Mouse (Mus musculus) forebrain, embryonic 16.5 days (tissue): Measurements from ENCODE around the gene Padi3. TPM values are rescaled to one million over a fixed set of nuclear protein-coding genes. Genes with fewer than 3 reads are reported as not detected.

ENCODE experiments used
- ATAC-seq: fragments of 200-750 bp; cut with Nextera tagmentation; 2 replicates; pipeline ENCODE4 v1.8.0; 2017; ENCODE audit warnings: mild to moderate bottlenecking, moderate library complexity
- H3K27ac ChIP-seq: fragments of 300-500 bp; sonication (generic); 2 replicates; pipeline ENCODE4 v1.5.1; 2014; ENCODE audit warnings: low read length, control low read depth
- H3K27me3 ChIP-seq: fragments of 300-500 bp; sonication (generic); replicated peaks from 2 replicates; pipeline ENCODE4 v1.6.1; 2014; ENCODE audit warnings: low read length; ENCODE audit not compliant: control insufficient read depth, insufficient read depth
- H3K36me3 ChIP-seq: fragments of 300-500 bp; sonication (generic); 2 replicates; pipeline ENCODE4 v1.6.1; 2014; ENCODE audit not compliant: control insufficient read depth, insufficient read depth
- H3K4me1 ChIP-seq: fragments of 300-500 bp; sonication (generic); replicated peaks from 2 replicates; pipeline ENCODE4 v1.6.1; 2014; ENCODE audit warnings: low read length; ENCODE audit not compliant: control insufficient read depth, insufficient read depth
- H3K4me2 ChIP-seq: fragments of 300-500 bp; sonication (generic); 2 replicates; pipeline ENCODE4 v1.6.1; 2014; ENCODE audit warnings: mild to moderate bottlenecking, low read length, control low read depth
- H3K4me3 ChIP-seq: fragments of 300-500 bp; sonication (generic); replicated peaks from 2 replicates; pipeline ENCODE4 v1.5.1; 2014; ENCODE audit warnings: mild to moderate bottlenecking, low read length, control low read depth
- H3K9ac ChIP-seq: fragments of 300-500 bp; sonication (generic); replicated peaks from 2 replicates; pipeline ENCODE4 v1.6.1; 2014; ENCODE audit warnings: low read depth, low read length, control low read depth
- H3K9me3 ChIP-seq: fragments of 300-500 bp; sonication (generic); 2 replicates; pipeline ENCODE4 v1.6.1; 2016; ENCODE audit warnings: low read length; ENCODE audit not compliant: control insufficient read depth
- WGBS: fragments of 180-500 bp; shearing (Covaris S2); extraction: QIAGEN DNeasy Blood & Tissue Kit; methylation state at CpG from one replicate; pipeline ENCODE4 v1.1.7; 2014; 5-methylcytosine and 5-hydroxymethylcytosine counted together
- polyA plus RNA-seq: library from polyadenylated mRNA; unstranded; fragments of >200 nt; fragmentation: Nextera tagmentation; extraction: Ambion mirVana; gene quantifications from 2 replicates; pipeline ENCODE4 v1.2.1, GENCODE M21; 2015

Padi3 gene
- polyA plus RNA-seq, 1 experiment from 2014 or later: not detected

- no peak for ATAC-seq
- Histone ChIP-seq H3K9ac (no peak overlapping the region), H3K36me3 (no peaks in the 10 kb centered on the region), H3K4me3 (no peak overlapping the region), H3K27ac (no peak overlapping the region), H3K27me3 (no peaks in the 10 kb centered on the region), H3K4me2 (no peak overlapping the region), H3K9me3 (no peaks in the 10 kb centered on the region), H3K4me1 (no peaks in the 10 kb centered on the region; the same call in 1 of the 2 replicates)
- WGBS: 90% methylated on average over 7 of the region's 7 CpGs
Measured at GRCm38 (mm10) chr4:140761601-140762000, 48.8 kb downstream of the Padi3 start.

DNA sequence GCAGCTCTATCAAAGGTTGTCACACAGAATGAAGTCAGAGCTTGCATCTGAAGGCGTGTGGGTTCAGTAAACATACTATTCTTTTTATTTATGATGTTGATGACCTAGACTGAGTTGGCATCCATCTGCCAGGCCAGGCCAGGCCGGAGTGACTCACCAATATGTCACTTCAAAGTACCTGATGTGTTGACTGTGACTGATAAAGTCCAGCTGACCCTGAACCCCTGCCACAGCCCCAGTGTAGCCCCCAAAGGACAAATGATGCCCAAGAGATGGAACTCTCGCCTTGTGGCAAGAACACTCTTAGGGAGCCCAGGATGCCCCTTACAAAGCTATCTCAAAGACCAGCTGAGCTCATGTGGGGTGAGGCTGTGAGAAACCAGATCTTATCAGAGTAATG, 54.6 kb downstream of the Padi3 start:
- Histone ChIP-seq H3K27me3 (no peaks in the 10 kb centered on the region), H3K9me3 (no peaks in the 10 kb centered on the region), H3K4me3 (no peak overlapping the region), H3K4me1 (no peaks in the 10 kb centered on the region; the same call in 1 of the 2 replicates), H3K36me3 (no peaks in the 10 kb centered on the region), H3K4me2 (no peak overlapping the region), H3K9ac (no peak overlapping the region), H3K27ac (no peak overlapping the region)
- WGBS: 97% methylated on average over 3 of the region's 3 CpGs
- ATAC-seq: no peak

DNA sequence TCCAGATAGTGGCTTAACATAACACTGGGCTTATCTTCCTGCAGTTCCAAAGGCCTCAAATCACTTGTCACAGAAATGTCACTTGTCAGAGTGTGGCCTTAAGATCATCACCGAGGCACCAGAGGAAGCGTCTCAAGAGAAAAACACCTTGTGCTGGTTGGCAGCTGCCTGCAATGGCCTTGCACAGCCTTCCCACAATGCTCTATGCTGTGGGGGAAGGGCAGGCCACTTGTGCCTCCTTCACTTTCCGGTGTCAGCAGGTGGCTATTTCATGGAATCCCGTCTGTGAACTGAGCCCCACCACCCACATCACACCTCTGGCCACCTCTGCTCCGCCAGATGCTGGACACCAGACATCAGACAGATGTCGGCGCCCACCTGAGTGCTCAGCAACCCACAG, 57.1 kb downstream of the Padi3 start:
- H3K4me1 ChIP-seq: no peaks in the 10 kb centered on the region; the same call in 1 of the 2 replicates
- ATAC-seq: no peak
- no peaks in the 10 kb centered on the region for H3K9me3 ChIP-seq
- no peaks in the 10 kb centered on the region for H3K36me3 ChIP-seq
- H3K9ac ChIP-seq: no peak overlapping the region
- 72% methylated on average over 7 of the region's 7 CpGs for WGBS
- no peak overlapping the region for H3K4me2 ChIP-seq
- no peak overlapping the region for H3K27ac ChIP-seq
- no peaks in the 10 kb centered on the region for H3K27me3 ChIP-seq
- H3K4me3 ChIP-seq: no peak overlapping the region

- no peaks in the 10 kb centered on the region for H3K36me3 ChIP-seq
- WGBS: 8% methylated on average over 17 of the region's 19 CpGs
- H3K27ac ChIP-seq: no peak overlapping the region
- no peaks in the 10 kb centered on the region for H3K27me3 ChIP-seq
- no peaks in the 10 kb centered on the region for H3K9me3 ChIP-seq
- H3K9ac ChIP-seq: no peak overlapping the region
- H3K4me1 ChIP-seq: no peaks in the 10 kb centered on the region
- H3K4me3 ChIP-seq: no peak overlapping the region
- no peak for ATAC-seq
- H3K4me2 ChIP-seq: peak overlapping the region; percentile 36
Measured at GRCm38 (mm10) chr4:140750328-140750727, 60.1 kb downstream of the Padi3 start.

GRCm38 (mm10) chr4:140747978-140748377, 62.5 kb downstream of the Padi3 start:
- H3K9ac ChIP-seq: 0 out of 2 replicates have a peak overlapping the region, but pooled peaks have one; percentile 19
- 32% methylated on average over 12 of the region's 12 CpGs for WGBS

DNA sequence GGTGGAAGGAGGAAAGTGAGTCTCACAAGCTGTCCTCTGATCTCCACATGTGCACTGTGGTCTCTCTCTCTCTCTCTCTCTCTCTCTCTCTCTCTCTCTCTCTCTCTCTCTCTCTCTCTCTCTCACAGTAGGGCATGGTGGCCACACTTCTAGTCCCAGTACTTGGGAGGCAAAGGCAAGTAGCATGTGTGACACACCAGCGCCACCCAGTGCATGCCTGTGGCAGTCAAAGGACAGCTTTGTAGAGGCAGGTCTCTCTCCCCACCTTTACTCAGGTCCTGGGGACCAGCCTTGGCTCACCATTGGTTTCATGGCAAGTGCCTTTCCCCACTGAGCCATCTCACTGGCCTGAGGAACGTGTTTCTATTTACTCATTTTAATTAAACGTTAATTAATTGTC, 65.8 kb downstream of the Padi3 start:
- H3K36me3 ChIP-seq: no peaks in the 10 kb centered on the region
- no peaks in the 10 kb centered on the region for H3K9me3 ChIP-seq
- H3K27me3 ChIP-seq: no peaks in the 10 kb centered on the region
- ATAC-seq: no peak
- 26% methylated on average over 3 of the region's 3 CpGs for WGBS
- no peak overlapping the region for H3K27ac ChIP-seq
- no peak overlapping the region for H3K4me3 ChIP-seq
- H3K9ac ChIP-seq: no peak overlapping the region
- H3K4me1 ChIP-seq: no peaks in the 10 kb centered on the region
- no peak overlapping the region for H3K4me2 ChIP-seq

More at GRCm38 (mm10) chr4:140747978-140748377, 62.5 kb downstream of the Padi3 start:
- H3K27ac ChIP-seq: no peak overlapping the region
- no peak overlapping the region for H3K4me3 ChIP-seq
- H3K27me3 ChIP-seq: no peaks in the 10 kb centered on the region
- H3K36me3 ChIP-seq: no peaks in the 10 kb centered on the region
- no peak for ATAC-seq
- no peaks in the 10 kb centered on the region for H3K4me1 ChIP-seq
- no peaks in the 10 kb centered on the region for H3K9me3 ChIP-seq
- no peak overlapping the region for H3K4me2 ChIP-seq

DNA sequence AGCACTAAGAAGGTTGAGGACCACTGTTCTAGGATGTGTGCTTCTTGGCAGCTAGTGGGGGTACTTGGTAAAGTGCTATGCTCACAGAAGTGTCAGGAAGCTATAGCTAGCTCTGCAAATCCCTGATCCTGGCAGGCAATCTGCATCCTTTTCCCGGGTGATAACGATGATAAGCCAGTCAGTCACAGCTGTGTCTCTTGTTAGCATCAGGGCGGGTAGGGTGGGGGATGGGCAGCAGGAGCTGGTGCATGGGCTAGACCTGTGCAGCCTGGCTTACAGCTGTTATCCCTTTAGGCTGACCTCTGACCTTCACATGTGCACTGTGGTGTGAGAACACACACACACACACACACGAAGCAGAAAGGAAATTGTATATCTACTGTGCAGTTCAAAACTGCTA, 67.4 kb downstream of the Padi3 start:
- peak; percentile 43; the same call in 1 of the 2 replicates for ATAC-seq
- Histone ChIP-seq H3K4me1 (no peaks in the 10 kb centered on the region), H3K9ac (no peak overlapping the region), H3K36me3 (no peaks in the 10 kb centered on the region), H3K4me2 (no peak overlapping the region), H3K9me3 (no peaks in the 10 kb centered on the region), H3K4me3 (no peak overlapping the region), H3K27ac (no peak overlapping the region), H3K27me3 (no peaks in the 10 kb centered on the region)
- WGBS: 35% methylated on average over 4 of the region's 4 CpGs

DNA sequence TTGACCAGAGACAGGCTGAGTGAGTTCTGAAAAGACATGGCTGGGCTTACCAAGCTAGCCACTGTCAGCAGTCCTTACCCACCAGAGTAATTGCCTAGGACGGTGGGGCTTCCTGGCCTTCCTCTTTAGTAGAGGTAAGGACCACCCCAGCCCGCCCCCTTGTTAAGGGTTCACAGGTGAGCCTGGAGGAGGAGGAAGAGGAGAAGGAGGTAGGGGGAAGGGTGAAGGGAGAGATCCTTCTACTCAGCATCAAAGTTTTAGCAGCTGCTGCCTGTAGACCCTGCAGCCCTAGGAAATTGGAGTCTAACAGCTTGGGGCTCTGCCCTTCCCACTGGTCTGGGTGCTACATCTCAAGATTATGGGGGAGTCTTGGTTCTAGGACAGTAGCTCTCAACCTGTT, 67.9 kb downstream of the Padi3 start, which contains the start of gene Padi6:
TSS of gene Padi6 (minus strand) at position 101 of the 400 bp plus-strand sequence.
- WGBS: 89% methylated on average over 2 of the region's 2 CpGs
- Histone ChIP-seq H3K4me3 (no peak within 1 kb of the TSS), H3K36me3 (no peaks in the 10 kb centered on the region), H3K27ac (no peak within 1 kb of the TSS), H3K27me3 (no peaks in the 10 kb centered on the region), H3K4me2 (no peak within 1 kb of the TSS), H3K9me3 (no peaks in the 10 kb centered on the region), H3K9ac (no peak within 1 kb of the TSS), H3K4me1 (no peaks in the 10 kb centered on the region)
- ATAC-seq: no peak

DNA sequence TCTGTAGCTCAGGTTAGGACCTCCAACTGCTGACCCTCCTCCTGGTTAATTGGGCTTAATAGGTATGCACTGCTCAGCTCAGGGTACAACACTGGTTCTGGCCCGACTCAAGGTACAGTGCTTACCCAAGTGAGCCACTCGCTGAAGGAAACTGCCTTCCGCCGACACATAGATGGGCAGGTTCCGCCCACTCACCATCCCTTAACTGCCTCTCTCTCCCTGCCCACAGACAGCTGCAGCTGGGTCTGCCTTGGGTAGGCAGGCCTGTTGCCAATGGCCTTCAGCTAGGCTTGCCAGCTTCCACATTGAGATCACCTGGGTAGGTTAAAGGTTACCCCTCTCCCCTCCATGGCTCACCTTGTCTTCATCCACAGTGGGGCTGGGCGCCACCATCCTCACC, 69.0 kb downstream of the Padi3 start:
- Histone ChIP-seq H3K27ac (no peak overlapping the region), H3K9me3 (no peaks in the 10 kb centered on the region), H3K36me3 (no peaks in the 10 kb centered on the region), H3K9ac (no peak overlapping the region), H3K4me1 (no peaks in the 10 kb centered on the region), H3K27me3 (no peaks in the 10 kb centered on the region), H3K4me2 (no peak overlapping the region), H3K4me3 (no peak overlapping the region)
- 88% methylated on average over 6 of the region's 6 CpGs for WGBS
- no peak for ATAC-seq

- no peaks in the 10 kb centered on the region for H3K36me3 ChIP-seq
- no peak overlapping the region for H3K9ac ChIP-seq
- H3K27me3 ChIP-seq: no peaks in the 10 kb centered on the region
- H3K4me2 ChIP-seq: no peak overlapping the region
- no peaks in the 10 kb centered on the region for H3K9me3 ChIP-seq
- WGBS: 89% methylated on average over 11 of the region's 11 CpGs
- no peak overlapping the region for H3K4me3 ChIP-seq
- no peaks in the 10 kb centered on the region for H3K4me1 ChIP-seq
- no peak for ATAC-seq
- H3K27ac ChIP-seq: no peak overlapping the region
Measured at GRCm38 (mm10) chr4:140740655-140741054, 69.8 kb downstream of the Padi3 start.
